Mouse (Mus musculus) urinary bladder, adult 18-20 months (tissue): ENCODE measurements around the gene Pdrg1.

Experiments used
- DNase-seq, 2 experiments: peaks; one replicate each; pipeline ENCODE4 v3.0.0; 2022; ENCODE audit warnings: low spot score in 2 of 2, mixed read lengths in 2 of 2

Pdrg1 gene

GRCm38 (mm10) chr2:153014758-153015593 is at the start of gene Pdrg1:
Pdrg1 (minus strand) TSS chr2:153015427.
- DNase-seq, result peak; percentile 91 to 94

DNA sequence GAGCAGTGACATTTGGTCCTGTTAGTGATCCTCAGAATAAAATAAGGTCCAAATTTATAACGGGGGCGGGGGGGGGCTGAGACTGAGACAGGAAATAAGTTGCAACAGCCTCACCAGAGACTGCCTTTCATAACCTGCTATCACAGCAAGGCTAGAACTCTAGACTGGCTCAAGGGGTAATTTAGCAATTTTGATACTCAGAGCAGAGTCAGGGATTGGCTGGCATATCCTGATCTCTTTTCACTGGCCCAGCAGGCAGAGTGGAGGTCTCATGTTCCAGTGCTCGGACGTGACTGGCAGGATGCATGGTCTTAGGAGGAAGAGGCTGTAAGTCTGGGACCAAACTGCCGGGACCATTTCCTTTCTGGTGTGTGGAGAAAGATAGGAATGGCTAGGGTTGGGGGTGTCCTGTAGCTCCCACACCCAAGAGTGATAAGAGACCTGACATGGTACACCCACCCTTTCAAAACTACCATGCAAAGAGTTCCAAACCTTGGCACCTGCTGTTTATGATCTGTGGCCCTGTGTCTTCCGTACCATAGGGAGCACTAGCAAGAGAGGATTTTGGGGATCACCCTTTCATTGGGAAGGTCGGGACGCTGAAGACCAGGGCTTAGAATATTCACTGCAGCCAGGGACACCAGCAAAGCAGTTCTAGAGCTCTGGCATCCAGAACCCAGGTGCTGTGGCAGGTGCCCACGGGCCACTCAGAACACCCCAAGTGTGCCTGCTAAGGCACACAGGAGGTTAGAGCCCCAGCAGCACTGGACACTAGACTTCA is 49.2 kb upstream of the Pdrg1 start:
- no peak for DNase-seq

- DNase-seq, result no peak
These were observed 48.2 kb upstream of the Pdrg1 start for GRCm38 (mm10) chr2:153063394-153063793.

- DNase-seq, result no peak
These were observed 45.0 kb upstream of the Pdrg1 start for GRCm38 (mm10) chr2:153060216-153060615.

DNA sequence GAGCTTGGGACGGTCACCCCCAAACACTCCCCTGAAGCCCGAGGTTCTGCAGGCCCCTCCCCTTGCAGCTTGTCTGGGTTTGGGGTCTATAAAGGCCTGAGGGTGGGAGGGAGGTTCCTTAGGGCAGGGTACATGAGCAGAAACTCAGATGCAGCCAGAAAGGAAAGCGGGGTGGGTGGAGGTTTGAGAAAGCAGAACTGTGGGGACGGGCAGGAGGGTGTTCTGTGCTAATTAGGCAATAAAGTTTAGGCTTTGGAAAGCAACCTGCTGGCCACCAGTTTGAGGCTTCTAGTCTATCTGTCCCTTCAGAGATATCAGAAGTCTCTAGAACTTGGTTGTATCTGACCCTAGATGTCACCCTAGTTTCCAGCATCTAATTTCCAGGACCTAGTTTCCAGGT is 43.1 kb upstream of the Pdrg1 start:
- DNase-seq, result no peak

- no peak for DNase-seq
These were observed 40.2 kb upstream of the Pdrg1 start for GRCm38 (mm10) chr2:153055270-153055920.

DNA sequence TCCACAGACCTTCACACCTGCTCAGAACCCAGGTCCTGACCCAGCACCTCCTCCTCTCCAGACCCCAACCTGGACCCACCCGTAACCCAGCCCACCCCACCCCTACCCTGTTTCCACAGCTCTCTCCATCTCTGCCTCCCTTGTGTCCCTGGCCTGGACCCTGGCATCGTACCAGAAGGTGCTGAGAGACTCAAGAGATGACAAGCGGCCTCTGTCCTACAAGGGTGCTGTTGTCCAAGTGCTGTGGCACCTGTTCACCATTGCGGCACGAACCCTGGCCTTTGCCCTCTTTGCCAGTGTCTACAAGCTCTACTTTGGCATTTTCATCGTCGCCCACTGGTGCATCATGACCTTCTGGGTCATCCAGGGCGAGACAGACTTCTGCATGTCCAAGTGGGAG is 38.7 kb upstream of the Pdrg1 start:
- DNase-seq, result no peak

GRCm38 (mm10) chr2:153052700-153053351 is 37.6 kb upstream of the Pdrg1 start:
- DNase-seq, result no peak

DNA sequence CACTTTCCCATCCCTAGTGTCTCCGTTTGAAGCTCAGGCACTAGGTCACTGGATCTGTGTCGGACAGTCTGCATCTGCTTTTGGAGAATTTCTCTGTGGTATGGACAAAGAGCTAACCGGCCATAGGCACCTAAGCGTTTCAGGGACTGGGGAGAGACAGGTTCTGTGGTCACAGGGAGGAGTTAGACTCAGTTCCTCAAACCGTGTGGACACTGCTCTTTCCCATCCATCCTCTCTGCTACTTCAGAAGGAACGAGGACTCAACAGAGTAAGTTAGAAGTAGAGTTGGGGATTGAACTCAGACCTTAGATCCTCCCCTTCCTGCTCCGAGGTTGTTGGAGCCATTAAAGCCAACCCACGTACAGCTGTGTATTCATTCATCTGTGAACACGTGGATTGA is 36.3 kb upstream of the Pdrg1 start:
- no peak for DNase-seq

DNA sequence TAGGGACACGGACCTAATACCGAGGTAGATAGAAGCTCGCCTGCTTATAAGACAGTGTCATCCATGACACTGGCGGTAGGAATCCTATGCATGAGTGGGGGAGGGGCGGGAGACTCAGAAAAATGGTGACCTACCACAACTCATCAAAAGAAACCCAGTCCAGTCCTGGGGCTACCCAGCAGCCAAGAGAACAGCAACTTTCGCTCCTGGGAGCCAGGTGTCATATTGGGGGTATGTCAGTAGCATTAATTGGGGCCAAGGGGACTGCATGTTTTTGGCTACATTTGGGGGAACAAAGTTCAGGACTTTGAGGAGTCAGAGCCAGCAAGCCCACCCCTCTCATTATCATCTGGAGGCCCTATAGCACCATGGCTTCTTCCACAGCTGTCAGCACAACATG is 35.9 kb upstream of the Pdrg1 start:
- no peak for DNase-seq

DNA sequence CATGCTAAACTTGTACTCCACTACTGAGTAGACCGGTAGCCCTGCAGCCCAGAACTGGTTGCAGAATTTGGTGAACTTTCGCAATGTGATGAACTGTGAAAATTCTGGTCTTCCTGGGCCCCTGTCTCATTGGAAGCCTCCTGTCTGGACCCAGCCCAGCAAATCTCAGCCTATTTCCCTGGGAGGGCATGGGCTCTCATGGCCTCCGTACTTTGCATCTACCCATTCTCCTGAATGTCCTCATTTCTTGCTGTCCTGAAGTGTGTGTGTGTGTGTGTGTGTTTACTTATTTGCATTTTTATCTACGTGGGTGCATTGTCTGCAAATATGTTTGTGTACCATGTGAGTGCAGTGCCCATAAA is 34.8 kb upstream of the Pdrg1 start:
- DNase-seq, result no peak

- DNase-seq, result no peak
These were observed 34.2 kb upstream of the Pdrg1 start for GRCm38 (mm10) chr2:153049288-153049996.

DNA sequence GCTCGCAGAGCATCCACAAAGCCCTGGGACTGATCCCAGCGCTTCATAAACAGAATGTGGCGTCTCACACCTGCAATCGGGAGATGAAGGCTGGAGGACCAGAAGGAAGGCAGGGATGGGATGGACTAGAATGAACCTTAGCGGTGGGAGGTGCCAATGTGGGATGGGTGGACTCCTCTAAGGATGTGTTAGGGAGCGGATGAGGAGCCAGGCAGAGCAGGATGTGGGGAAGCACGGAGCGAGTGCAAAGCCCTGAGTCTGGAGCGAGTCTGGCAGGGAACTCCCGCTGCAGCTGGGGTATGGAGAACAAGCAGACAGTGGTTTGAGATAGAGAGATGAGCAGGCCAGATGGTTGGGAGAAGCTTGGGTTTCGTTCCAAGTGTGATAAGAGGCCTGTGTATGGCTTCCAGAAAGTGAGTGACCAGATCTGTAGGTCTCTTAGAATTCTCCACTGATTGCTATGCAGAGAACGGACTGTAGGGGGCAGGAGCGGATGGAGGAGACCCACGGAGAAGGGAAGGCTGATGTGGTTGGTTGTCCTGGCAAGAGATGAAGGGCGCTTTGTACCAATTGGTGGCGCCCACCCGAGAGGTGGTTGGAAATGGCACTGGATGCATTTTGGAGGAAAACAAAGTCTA is 32.7 kb upstream of the Pdrg1 start:
- peak in 1 of 2 experiments; percentile 14 for DNase-seq

GRCm38 (mm10) chr2:153045884-153046299 is 30.7 kb upstream of the Pdrg1 start:
- DNase-seq, result no peak

DNA sequence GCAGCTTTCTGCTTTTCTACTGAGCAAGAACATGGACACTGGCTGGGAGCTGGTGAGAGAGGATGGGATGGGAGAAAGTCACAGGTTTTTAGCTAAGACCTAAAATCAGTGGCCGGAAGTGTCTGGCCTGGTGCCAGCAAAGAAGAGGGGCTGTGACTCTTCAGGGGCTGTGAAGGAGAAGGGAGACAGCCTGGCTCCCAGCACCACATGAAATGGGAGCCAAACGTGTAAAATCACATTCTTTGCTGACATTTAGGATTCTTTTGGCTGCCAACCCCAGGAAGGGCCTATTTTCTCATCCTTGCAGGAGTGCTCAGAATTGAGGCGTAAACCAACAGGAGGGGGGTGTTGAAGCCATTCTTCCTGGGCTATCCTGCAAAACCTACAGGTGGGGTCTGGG is 28.7 kb upstream of the Pdrg1 start:
- DNase-seq, result no peak

DNA sequence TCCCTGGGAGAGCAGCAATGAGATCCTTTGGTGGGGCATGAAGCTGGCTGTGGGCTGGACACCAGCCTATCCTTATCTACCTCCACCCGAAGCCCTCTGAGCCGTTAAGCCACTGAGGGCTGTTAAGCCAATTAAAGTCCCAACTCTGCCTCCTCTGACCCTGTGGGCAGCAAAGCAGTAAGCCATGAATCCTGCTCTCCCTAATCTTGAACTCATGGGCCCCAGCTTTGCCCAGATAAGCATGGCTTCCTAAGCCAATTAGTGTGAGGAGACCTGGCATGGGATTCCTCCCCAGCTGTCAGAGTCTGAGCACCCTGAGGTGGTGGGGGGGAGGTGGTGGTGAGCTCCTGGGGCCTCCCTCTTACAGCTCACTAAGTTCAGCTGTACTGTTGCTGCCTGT is 21.5 kb upstream of the Pdrg1 start:
- DNase-seq, result no peak

- DNase-seq, result no peak
These were observed 18.5 kb upstream of the Pdrg1 start for GRCm38 (mm10) chr2:153033545-153034230.

GRCm38 (mm10) chr2:153032973-153033372 is 17.7 kb upstream of the Pdrg1 start:
- no peak for DNase-seq

DNA sequence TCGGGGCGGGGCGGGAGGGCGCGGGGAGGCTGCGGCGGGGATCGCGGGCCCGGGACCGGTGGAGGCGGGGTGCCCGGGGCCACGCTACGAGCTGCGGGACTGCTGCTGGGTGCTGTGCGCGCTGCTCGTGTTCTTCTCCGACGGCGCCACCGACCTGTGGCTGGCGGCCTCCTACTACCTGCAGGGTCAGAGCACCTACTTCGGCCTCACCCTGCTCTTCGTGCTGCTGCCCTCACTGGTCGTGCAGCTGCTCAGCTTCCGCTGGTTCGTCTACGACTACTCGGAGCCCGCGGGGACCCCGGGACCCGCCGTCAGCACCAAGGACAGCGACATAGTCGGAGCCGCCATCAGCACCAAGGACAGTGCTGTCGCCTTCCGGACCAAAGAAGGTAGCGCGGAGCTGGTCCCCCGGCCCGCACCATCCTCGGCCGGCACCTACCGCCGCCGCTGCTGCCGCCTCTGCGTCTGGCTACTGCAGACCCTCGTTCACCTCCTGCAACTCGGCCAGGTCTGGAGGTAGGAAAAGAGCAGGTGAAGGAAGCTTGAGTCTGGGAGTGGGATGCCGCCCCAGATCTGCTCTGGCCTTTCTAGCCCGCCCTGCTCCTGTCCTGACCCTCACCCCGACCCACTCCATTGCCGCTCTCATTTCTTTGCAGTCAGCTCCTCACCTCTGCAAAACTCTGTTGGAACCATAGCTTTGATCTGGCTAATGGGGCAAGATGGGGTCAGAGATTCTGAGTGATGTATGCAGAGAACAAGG is 17.0 kb upstream of the Pdrg1 start:
- DNase-seq, result peak; percentile 29 to 72
